34 mouse cellular contexts compared by ENCODE assay signal in genomic region chr1:50045816-50046215, GRCm38 (mm10).
"Had no signal": no experiment of that assay in that cellular context is flagged by ENCODE, and none has a peak within 500 bp of the region (broad histone marks: within the 10 kb centered on the region; RNA-seq: fewer than 3 reads in every experiment).

No protein-coding gene starts in this region.

- ATAC-seq: hindbrain, embryonic 16.5 days; hindbrain, postnatal 0 days; inflammation-experienced regulatory T-cells, adult 6 months had no signal

- H3K9me3 ChIP-seq: heart, embryonic 10.5 days; heart, embryonic 12.5 days; heart, embryonic 13.5 days; heart, embryonic 15.5 days; hindbrain, embryonic 10.5 days; hindbrain, embryonic 12.5 days; hindbrain, embryonic 13.5 days; hindbrain, embryonic 15.5 days; kidney, embryonic 15.5 days had no signal

- H3K4me3 ChIP-seq: heart, adult 2 months; heart, embryonic 10.5 days; heart, embryonic 12.5 days; heart, embryonic 13.5 days; heart, embryonic 15.5 days; hindbrain, embryonic 10.5 days; hindbrain, embryonic 12.5 days; hindbrain, embryonic 13.5 days; hindbrain, embryonic 15.5 days; kidney, embryonic 15.5 days; layer of hippocampus, adult 2 months; left cerebral cortex, adult 2 months had no signal

- H3K4me2 ChIP-seq: heart, embryonic 11.5 days; heart, embryonic 12.5 days; heart, embryonic 13.5 days; heart, embryonic 15.5 days; hindbrain, embryonic 12.5 days; hindbrain, embryonic 13.5 days; hindbrain, embryonic 14.5 days; hindbrain, embryonic 15.5 days; kidney, embryonic 15.5 days had no signal

- H3K9ac ChIP-seq: heart, embryonic 12.5 days; heart, embryonic 13.5 days; heart, embryonic 15.5 days; hindbrain, embryonic 12.5 days; hindbrain, embryonic 13.5 days; hindbrain, embryonic 14.5 days; hindbrain, embryonic 15.5 days; kidney, embryonic 15.5 days had no signal

- H3K36me3 ChIP-seq: heart, embryonic 10.5 days; heart, embryonic 12.5 days; heart, embryonic 13.5 days; heart, embryonic 15.5 days; hindbrain, embryonic 10.5 days; hindbrain, embryonic 12.5 days; hindbrain, embryonic 13.5 days; hindbrain, embryonic 15.5 days; kidney, embryonic 15.5 days had no signal

- DNase-seq: heart, adult 2 months; heart, postnatal 10 days; heart, postnatal 14 days; heart, postnatal 36 days; heart, postnatal 4 days; kidney, adult 11 months; kidney, adult 18-20 months; kidney, adult 2 months; kidney, adult 8-10 months; kidney, adult 9 months; kidney, postnatal 10 days; kidney, postnatal 14 days; kidney, postnatal 25 days; kidney, postnatal 36 days; kidney, postnatal 4 days; layer of hippocampus, adult 9-11 months; layer of hippocampus, postnatal 36 days had no signal

- H3K4me1 ChIP-seq: heart, embryonic 10.5 days; heart, embryonic 12.5 days; heart, embryonic 13.5 days; heart, embryonic 15.5 days; hindbrain, embryonic 10.5 days; hindbrain, embryonic 12.5 days; hindbrain, embryonic 13.5 days; hindbrain, embryonic 15.5 days; kidney, embryonic 15.5 days had no signal

- H3K27ac ChIP-seq: heart, adult 2 months; heart, embryonic 10.5 days; heart, embryonic 13.5 days; heart, embryonic 15.5 days; hindbrain, embryonic 10.5 days; hindbrain, embryonic 12.5 days; hindbrain, embryonic 13.5 days; hindbrain, embryonic 14.5 days; hindbrain, embryonic 15.5 days; hindbrain, postnatal 0 days; kidney, embryonic 15.5 days; kidney, postnatal 0 days; layer of hippocampus, adult 2 months; left cerebral cortex, adult 2 months had no signal

- H3K27me3 ChIP-seq: heart, embryonic 12.5 days; heart, embryonic 13.5 days; heart, embryonic 15.5 days; hindbrain, embryonic 12.5 days; hindbrain, embryonic 13.5 days; hindbrain, embryonic 15.5 days; kidney, embryonic 15.5 days had no signal
